ENCODE assay signal across 15 mouse cellular contexts in the genomic region with DNA sequence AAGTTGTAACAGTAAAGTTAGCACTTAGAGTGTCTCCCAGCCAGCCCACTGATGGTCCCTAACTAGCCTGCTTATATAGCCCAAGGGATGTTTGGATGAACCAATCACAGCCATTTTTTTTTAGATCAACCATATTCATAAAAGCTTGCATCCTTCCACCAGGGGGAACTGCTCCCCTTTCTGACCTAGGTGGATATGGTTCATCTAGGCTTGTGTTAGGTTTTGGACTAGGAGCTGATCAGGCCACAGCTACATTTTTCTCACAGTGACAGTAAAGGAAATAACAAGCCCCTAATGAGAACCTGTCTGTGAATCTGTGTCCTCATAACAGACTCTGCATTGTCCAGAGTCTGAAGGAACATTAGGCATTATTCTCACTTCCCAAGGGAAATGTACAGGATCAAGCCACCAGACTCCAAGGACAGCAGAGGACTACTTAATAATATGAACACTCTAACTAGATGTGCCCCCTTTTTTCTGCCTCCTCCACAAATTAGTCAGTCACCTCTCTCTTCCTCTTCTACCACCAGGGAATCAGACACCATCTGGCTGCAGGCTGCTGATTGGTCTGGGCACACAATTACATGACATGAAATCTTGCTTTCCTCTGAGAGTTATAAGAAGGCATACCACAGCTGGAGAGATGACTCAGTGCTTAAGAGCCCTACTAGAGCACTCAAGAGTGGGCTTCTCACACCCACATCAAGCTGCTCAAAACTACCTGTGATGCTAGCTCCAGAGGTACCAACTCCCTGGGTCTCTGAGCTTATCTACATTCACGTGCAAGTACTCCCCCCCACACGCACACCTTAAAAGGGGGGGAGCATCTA.
DNase-seq lines count a peak whose midpoint lies in the region; ATAC-seq and TF ChIP-seq lines count a peak whose summit lies in the region.
"Had no signal": no experiment of that assay in that cellular context is flagged by ENCODE, and none has a peak within 500 bp of the region (broad histone marks: within the 10 kb centered on the region; RNA-seq: fewer than 3 reads in every experiment).

No protein-coding gene starts in this region.

- H3K79me2 ChIP-seq in CH12.LX (replicated peaks; ENCODE audit: control insufficient read depth, extremely low read depth, insufficient read depth, poor library complexity, severe bottlenecking): no peaks in the 10 kb centered on the region

- no peak overlapping the region for H3K27ac ChIP-seq in midbrain, embryonic 12.5 days (replicated peaks)
- H3K27ac ChIP-seq in midbrain, embryonic 13.5 days: no peak overlapping the region
- H3K27ac ChIP-seq in CH12.LX (ENCODE audit: insufficient read depth, low read depth): no peak overlapping the region
- no peak overlapping the region for H3K27ac ChIP-seq in hindbrain, embryonic 12.5 days
- H3K27ac ChIP-seq: liver, embryonic 15.5 days had no signal

- H3K4me3 ChIP-seq in midbrain, embryonic 12.5 days: no peak overlapping the region
- no peak overlapping the region for H3K4me3 ChIP-seq in midbrain, embryonic 13.5 days (replicated peaks)
- H3K4me3 ChIP-seq in CH12.LX (replicated peaks in 1 of 3; ENCODE audit: low read depth in 2 of 3, low read length in 2 of 3, poor library complexity in 1 of 3): no peak overlapping the region
- no peak overlapping the region for H3K4me3 ChIP-seq in hindbrain, embryonic 12.5 days
- H3K4me3 ChIP-seq: heart, embryonic 12.5 days; liver, embryonic 15.5 days had no signal

- DNase-seq in frontal cortex, postnatal 36 days (ENCODE audit: low spot score in 2 of 2): no peak
- DNase-seq in CH12.LX (ENCODE audit: extremely low read depth): peak; percentile 50
- no peak for DNase-seq in embryo, embryonic 10 days (ENCODE audit: low spot score)
- no peak for DNase-seq in ovary, postnatal 10 days (ENCODE audit: low spot score)
- DNase-seq: cerebellum, adult 11-12 months; heart, postnatal 36 days; kidney, postnatal 25 days; lung, postnatal 14 days had no signal

- H3K27me3 ChIP-seq in midbrain, embryonic 12.5 days: no peaks in the 10 kb centered on the region
- no peaks in the 10 kb centered on the region for H3K27me3 ChIP-seq in midbrain, embryonic 13.5 days
- H3K27me3 ChIP-seq in CH12.LX (replicated peaks): no peaks in the 10 kb centered on the region
- no peaks in the 10 kb centered on the region for H3K27me3 ChIP-seq in hindbrain, embryonic 12.5 days
- H3K27me3 ChIP-seq: heart, embryonic 12.5 days; liver, embryonic 15.5 days had no signal

- WGBS in midbrain, embryonic 12.5 days: 85% methylated on average over 2 of the region's 2 CpGs
- 90% methylated on average over 2 of the region's 2 CpGs for WGBS in midbrain, embryonic 13.5 days
- WGBS in hindbrain, embryonic 12.5 days: 94% methylated on average over 2 of the region's 2 CpGs

- H3K4me2 ChIP-seq in midbrain, embryonic 12.5 days (replicated peaks): no peak overlapping the region
- no peak overlapping the region for H3K4me2 ChIP-seq in midbrain, embryonic 13.5 days (replicated peaks)
- no peak overlapping the region for H3K4me2 ChIP-seq in CH12.LX (ENCODE audit: insufficient read depth, low read depth, poor library complexity, severe bottlenecking)
- H3K4me2 ChIP-seq in hindbrain, embryonic 12.5 days (replicated peaks): no peak overlapping the region
- H3K4me2 ChIP-seq: heart, embryonic 12.5 days; liver, embryonic 15.5 days had no signal

- H3K9me3 ChIP-seq in midbrain, embryonic 12.5 days: no peaks in the 10 kb centered on the region
- no peaks in the 10 kb centered on the region for H3K9me3 ChIP-seq in midbrain, embryonic 13.5 days
- H3K9me3 ChIP-seq in CH12.LX (replicated peaks; ENCODE audit: low read length): no peaks in the 10 kb centered on the region
- no peaks in the 10 kb centered on the region for H3K9me3 ChIP-seq in hindbrain, embryonic 12.5 days (replicated peaks)
- H3K9me3 ChIP-seq: heart, embryonic 12.5 days; liver, embryonic 15.5 days had no signal

- no peaks in the 10 kb centered on the region for H3K36me3 ChIP-seq in midbrain, embryonic 12.5 days
- H3K36me3 ChIP-seq in midbrain, embryonic 13.5 days: no peaks in the 10 kb centered on the region
- no peaks in the 10 kb centered on the region for H3K36me3 ChIP-seq in CH12.LX (replicated peaks in 1 of 2; ENCODE audit: control insufficient read depth in 1 of 2, insufficient read depth in 1 of 2, low read length in 1 of 2)
- no peaks in the 10 kb centered on the region for H3K36me3 ChIP-seq in hindbrain, embryonic 12.5 days
- H3K36me3 ChIP-seq: heart, embryonic 12.5 days; liver, embryonic 15.5 days had no signal

- ATAC-seq in frontal cortex, adult (ENCODE audit: low TSS enrichment): peak; percentile 64
- peak; percentile 46 for ATAC-seq in midbrain, embryonic 12.5 days (ENCODE audit: low FRiP score, low read depth)
- no peak for ATAC-seq in midbrain, embryonic 13.5 days
- peak; percentile 62; the same call in 1 of the 2 replicates for ATAC-seq in hindbrain, embryonic 12.5 days (ENCODE audit: low FRiP score)
- ATAC-seq: intestine, postnatal 0 days had no signal

- no peak for TF ChIP-seq EP300 in CH12.LX (IDR thresholded peaks at IDR 0.05; ENCODE audit: low read length)

- H3K9ac ChIP-seq in midbrain, embryonic 12.5 days (replicated peaks): no peak overlapping the region
- H3K9ac ChIP-seq in midbrain, embryonic 13.5 days (replicated peaks): no peak overlapping the region
- no peak overlapping the region for H3K9ac ChIP-seq in CH12.LX (ENCODE audit: insufficient read depth, low read depth)
- H3K9ac ChIP-seq in hindbrain, embryonic 12.5 days: no peak overlapping the region
- H3K9ac ChIP-seq: heart, embryonic 12.5 days; liver, embryonic 15.5 days had no signal

- peak in 1 of 2 experiments; percentile 34; a peak in 2 of 4 replicates for TF ChIP-seq CTCF in CH12.LX (conservative IDR thresholded peaks at IDR 0.05 in 1 of 2, IDR thresholded peaks at IDR 0.05 in 1 of 2; ENCODE audit: low read depth in 2 of 2, low read length in 2 of 2)

- TF ChIP-seq RAD21 in CH12.LX (IDR thresholded peaks at IDR 0.05; ENCODE audit: low read depth, low read length): peak; percentile 34

- no peaks in the 10 kb centered on the region for H3K4me1 ChIP-seq in midbrain, embryonic 12.5 days
- no peaks in the 10 kb centered on the region for H3K4me1 ChIP-seq in midbrain, embryonic 13.5 days (replicated peaks)
- peaks cover 0 to 11% of the 10 kb centered on the region in 2 experiments; a peak in 2 of 4 replicates for H3K4me1 ChIP-seq in CH12.LX (ENCODE audit: control insufficient read depth in 1 of 2, insufficient read depth in 2 of 2)
- no peaks in the 10 kb centered on the region for H3K4me1 ChIP-seq in hindbrain, embryonic 12.5 days
- H3K4me1 ChIP-seq: heart, embryonic 12.5 days; liver, embryonic 15.5 days had no signal

- no peak for TF ChIP-seq POLR2A in CH12.LX (IDR thresholded peaks at IDR 0.05; ENCODE audit: low read depth, low read length)

- dilution Hi-C loops in CH12.LX (cut with MboI; ENCODE audit: extremely low pct_ligation_motif_present, extremely low pct_unique_long_range_greater_than_20kb, low sequenced_read_pairs): no loop called here

- in situ Hi-C loops in CH12.LX (cut with MboI; ENCODE audit: low pct_ligation_motif_present, low pct_unique_long_range_greater_than_20kb, low sequenced_read_pairs): no loop called here

TF ChIP-seq in CH12.LX, 34 proteins besides CTCF, POLR2A, EP300 and RAD21:
- TF ChIP-seq MEF2A (IDR thresholded peaks at IDR 0.05; ENCODE audit: borderline replicate concordance, low read depth, low read length) (no peak), CHD1 (IDR thresholded peaks at IDR 0.05; ENCODE audit: low read depth, low read length) (no peak), ZMIZ1 (IDR thresholded peaks at IDR 0.05; ENCODE audit: low read depth, low read length) (no peak), HCFC1 (IDR thresholded peaks at IDR 0.05; ENCODE audit: low read depth, low read length) (no peak), SMC3 (IDR thresholded peaks at IDR 0.05; ENCODE audit: low read depth, low read length) (0 out of 2 replicates have a peak, but pooled peaks have one; percentile 18), MAZ (IDR thresholded peaks at IDR 0.05; ENCODE audit: low read depth, low read length) (no peak)
